Mouse (Mus musculus) brain, embryonic 14.5 days (tissue): ENCODE results near the gene Gm13199. TPM values are rescaled to one million over a fixed set of nuclear protein-coding genes. Genes with fewer than 3 reads are reported as not detected.

Source experiments
- DNase-seq: peaks from one replicate; pipeline ENCODE4 v3.0.0-alpha.2; 2011; ENCODE audit warnings: low read depth
- CTCF ChIP-seq: fragments of 200-500 bp; IDR thresholded peaks from 2 replicates; pipeline ENCODE4 v1.5.1; 2012; ENCODE audit warnings: inconsistent platforms, mild to moderate bottlenecking, moderate library complexity, borderline replicate concordance; ENCODE audit not compliant: insufficient read depth, insufficient read length; ENCODE audit errors: extremely low read depth
- POLR2A ChIP-seq: fragments of 200-500 bp; IDR thresholded peaks from 2 replicates; pipeline ENCODE4 v1.6.1; 2012; ENCODE audit warnings: mild to moderate bottlenecking, inconsistent platforms, borderline replicate concordance; ENCODE audit not compliant: poor library complexity, insufficient read depth, insufficient read length, severe bottlenecking; ENCODE audit errors: extremely low read depth
- polyA plus RNA-seq: library from polyadenylated mRNA; depleted of rRNA; stranded (reverse); fragments of >200 nt; gene quantifications from 2 replicates; pipeline ENCODE4 v1.2.3, GENCODE M21; 2012; rRNA removed

The Gm13199 gene
- polyA plus RNA-seq = 6.2 and 12.1 TPM in 2 replicates

GRCm38 (mm10) chr2:5862834-5863233 is at the start of gene Gm13199:
Gene Gm13199, minus strand, starts transcription at chr2:5862934.
- DNase-seq = no peak
- TF ChIP-seq CTCF = no peak
- no peak for TF ChIP-seq POLR2A

- TF ChIP-seq POLR2A = no peak
- TF ChIP-seq CTCF = no peak
- DNase-seq = peak; percentile 64
Measured at GRCm38 (mm10) chr2:5911282-5911965, 48.7 kb upstream of the Gm13199 start.

GRCm38 (mm10) chr2:5906625-5907024 is 43.9 kb upstream of the Gm13199 start:
- DNase-seq = peak; percentile 68
- no peak for TF ChIP-seq POLR2A
- peak; percentile 57; the same call in 1 of the 2 replicates for TF ChIP-seq CTCF

GRCm38 (mm10) chr2:5906092-5906491 is 43.4 kb upstream of the Gm13199 start:
- peak; percentile 75 for DNase-seq

GRCm38 (mm10) chr2:5900145-5900544 is 37.4 kb upstream of the Gm13199 start:
- peak; percentile 54 for DNase-seq
- TF ChIP-seq CTCF = peak; percentile 46; the same call in 1 of the 2 replicates
- no peak for TF ChIP-seq POLR2A

More at GRCm38 (mm10) chr2:5906092-5906491, 43.4 kb upstream of the Gm13199 start:
- no peak for TF ChIP-seq POLR2A
- TF ChIP-seq CTCF = no peak

DNA sequence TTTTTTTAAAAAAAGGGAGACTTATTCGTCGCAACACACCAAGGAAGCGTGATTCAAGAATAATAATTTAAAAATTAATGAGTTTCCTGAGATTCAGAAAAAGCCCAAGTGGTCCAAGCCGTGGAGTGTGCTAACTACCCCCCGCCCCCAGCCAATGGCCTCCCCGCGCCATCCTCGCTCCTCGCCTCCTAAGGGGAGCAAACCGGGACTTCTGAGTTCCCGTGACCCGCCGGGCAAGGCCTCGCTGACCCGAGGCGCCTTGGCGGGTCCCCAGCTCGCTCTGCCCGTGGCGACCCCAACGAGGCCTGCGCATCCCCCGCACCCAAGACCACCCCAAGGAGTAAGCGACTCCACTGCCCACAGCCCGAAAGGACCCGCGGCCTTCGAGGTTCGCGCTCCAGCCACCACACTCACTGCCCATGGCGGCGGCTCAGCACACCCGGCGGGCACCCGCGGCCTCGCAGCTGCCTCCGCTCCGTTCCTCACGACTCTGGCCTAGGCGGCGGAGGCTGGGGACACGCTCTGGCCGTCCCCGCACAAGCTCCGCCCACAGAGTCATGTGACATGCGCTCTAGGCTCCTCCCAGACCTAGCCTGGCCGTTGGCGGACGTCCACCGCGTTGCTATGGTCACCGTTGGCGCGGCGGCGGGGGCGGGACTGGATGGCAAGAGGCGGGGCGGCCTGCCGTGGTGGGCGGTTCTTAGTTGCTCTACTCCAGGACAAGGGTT is 32.3 kb upstream of the Gm13199 start, which contains the start of gene Sec61a2:
Gene Sec61a2, minus strand, starts transcription at position 590 of the 728 bp plus-strand sequence.
- DNase-seq = peak; percentile 98
- TF ChIP-seq POLR2A = peak; percentile 93
- no peak for TF ChIP-seq CTCF

DNA sequence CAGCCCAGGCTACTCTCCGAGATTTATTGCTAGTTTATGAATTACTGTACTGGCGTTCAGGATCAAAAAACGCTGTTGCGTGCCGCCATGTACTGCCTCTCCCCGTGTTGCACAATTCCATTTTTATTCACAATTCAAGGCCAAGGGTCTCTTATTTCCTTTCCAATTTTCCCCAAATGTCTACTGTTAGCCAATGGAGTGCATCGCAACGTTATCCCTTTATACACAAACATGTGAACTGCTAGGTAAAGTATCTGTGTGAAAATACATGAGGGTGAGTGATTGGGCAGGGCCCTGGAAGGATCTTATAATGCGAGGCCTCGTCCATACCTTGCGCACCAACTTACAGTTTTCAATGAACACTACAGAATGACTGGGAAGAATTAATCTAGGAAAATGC is 31.6 kb upstream of the Gm13199 start:
- DNase-seq = peak; percentile 44
- TF ChIP-seq CTCF (no peak), POLR2A (no peak)

DNA sequence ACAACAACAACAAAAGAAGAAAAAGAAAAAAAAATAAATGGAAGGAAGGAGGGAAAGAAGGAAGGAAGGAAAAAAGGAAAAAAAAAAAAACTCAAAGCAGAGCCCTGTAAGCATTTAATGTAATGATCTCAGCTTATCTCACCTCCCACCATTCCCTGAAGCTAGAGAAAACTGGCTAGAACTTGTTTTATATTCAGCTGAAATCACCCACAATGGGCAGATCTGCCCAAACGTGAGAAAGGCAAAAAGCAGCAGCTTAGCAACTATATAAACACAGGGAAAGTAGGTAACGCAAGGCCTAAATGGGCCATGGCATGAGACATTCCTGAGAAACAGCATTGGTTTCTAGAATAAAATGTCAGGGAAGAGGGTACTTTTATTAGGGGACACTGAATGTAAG is 26.7 kb upstream of the Gm13199 start:
- no peak for DNase-seq
- TF ChIP-seq CTCF (no peak), POLR2A (no peak)

GRCm38 (mm10) chr2:5888865-5889264 is 26.1 kb upstream of the Gm13199 start:
- TF ChIP-seq CTCF = no peak
- TF ChIP-seq POLR2A = no peak

GRCm38 (mm10) chr2:5877446-5877845 is 14.7 kb upstream of the Gm13199 start:
- DNase-seq = no peak
- no peak for TF ChIP-seq POLR2A
- TF ChIP-seq CTCF = no peak

More at GRCm38 (mm10) chr2:5888865-5889264, 26.1 kb upstream of the Gm13199 start:
- DNase-seq = no peak

DNA sequence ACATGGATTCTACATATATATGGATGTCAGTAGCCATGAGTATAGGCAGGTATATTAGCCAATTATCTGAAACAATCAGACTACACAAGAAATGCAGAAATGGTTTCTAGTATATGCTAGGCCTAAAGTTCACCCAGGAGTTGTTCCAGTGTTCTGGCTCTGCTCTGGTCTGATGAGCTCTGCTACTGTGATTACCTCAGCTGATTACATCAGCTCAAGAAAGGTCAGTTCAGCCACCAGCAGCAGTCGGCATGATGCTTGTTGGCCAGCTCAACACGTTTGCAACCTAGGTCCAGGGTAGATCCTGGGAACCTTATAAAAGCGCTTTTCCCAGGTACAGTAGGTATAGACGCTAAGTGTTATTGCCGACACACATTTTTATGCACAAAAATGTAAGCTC is 7.0 kb upstream of the Gm13199 start:
- DNase-seq = no peak
- TF ChIP-seq CTCF = no peak
- TF ChIP-seq POLR2A = no peak

GRCm38 (mm10) chr2:5867681-5868080 is 4.9 kb upstream of the Gm13199 start:
- TF ChIP-seq POLR2A (no peak), CTCF (no peak)
- DNase-seq = no peak

DNA sequence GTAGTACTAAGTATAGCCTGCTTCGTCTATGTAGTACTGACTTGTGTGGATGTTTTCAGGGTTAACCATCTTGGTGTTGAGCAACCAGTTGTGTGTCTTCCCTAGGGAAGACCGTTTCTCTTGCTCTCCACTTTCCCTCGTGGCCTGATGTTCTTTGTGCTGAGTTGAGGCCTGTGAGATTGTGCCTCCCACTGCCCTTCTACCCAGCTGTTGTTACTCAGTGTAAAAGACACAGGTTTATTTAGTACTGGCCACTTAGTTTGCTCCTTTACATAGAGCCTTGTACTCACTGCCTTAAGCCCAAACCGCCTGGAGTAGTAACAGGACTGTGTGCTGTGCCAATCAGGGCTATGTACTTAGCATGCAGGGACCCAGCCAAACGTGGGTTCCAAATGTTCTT is 10.9 kb downstream of the Gm13199 start:
- no peak for DNase-seq
- TF ChIP-seq CTCF = no peak
- no peak for TF ChIP-seq POLR2A
